Mouse (Mus musculus): ENCODE data around the gene Fam155a. TPM values are rescaled to one million over a fixed set of nuclear protein-coding genes. Genes with fewer than 3 reads are reported as not detected.

The Fam155a gene
- total RNA-seq, 2 experiments from 2014 or later: not detected

- intact Hi-C loops (cut with DNase I): no loop called here
- no peak for DNase-seq
These were observed 566.5 kb downstream of the Fam155a start for GRCm38 (mm10) chr8:9204345-9205067.

GRCm38 (mm10) chr8:9200099-9200498, 570.9 kb downstream of the Fam155a start:
- intact Hi-C loops (cut with DNase I): no loop called here
- no peak for DNase-seq

GRCm38 (mm10) chr8:9191682-9192081, 579.3 kb downstream of the Fam155a start:
- intact Hi-C loops (cut with DNase I): no loop called here
- DNase-seq: no peak

DNA sequence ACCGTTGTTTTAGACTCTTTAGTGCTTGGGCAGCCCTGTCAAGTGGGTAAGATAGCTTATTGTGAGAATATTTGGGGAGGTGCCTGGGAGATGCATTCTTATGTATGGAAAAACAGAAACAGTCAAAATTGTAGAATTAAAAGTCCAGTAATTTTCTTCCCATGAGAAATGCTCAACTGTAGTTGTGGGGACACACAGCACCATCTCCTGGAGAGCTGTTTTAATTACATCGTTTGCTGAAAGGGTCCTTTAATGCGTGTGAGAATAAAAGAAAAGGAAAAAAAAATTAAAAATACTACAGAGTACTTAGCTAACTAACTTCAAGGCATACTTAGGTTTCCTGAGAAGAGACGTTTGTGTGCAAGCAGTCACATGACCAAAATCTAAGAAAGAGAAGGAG, 582.3 kb downstream of the Fam155a start:
- no peak for DNase-seq
- intact Hi-C loops (cut with DNase I): no loop called here

DNA sequence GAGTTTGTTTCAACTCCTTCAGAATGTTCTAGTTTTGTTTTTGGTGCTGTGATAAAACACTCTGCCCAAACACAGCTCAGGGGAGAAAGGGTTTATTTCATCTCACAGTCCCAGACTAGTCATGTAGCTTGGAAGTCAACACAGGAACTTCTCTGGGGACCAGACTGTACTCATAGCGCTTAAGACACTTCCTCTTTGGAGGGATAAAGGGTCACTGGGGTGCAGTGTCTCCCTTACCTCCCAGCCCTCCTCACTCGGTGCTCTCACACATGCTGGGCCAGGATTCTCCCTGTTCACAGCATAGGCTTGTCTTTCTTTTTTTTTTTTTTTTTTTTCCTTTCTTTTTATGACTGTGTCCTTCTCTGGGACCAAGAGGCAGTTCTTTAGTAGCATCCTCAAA, 585.8 kb downstream of the Fam155a start:
- intact Hi-C loops (cut with DNase I): no loop called here

DNA sequence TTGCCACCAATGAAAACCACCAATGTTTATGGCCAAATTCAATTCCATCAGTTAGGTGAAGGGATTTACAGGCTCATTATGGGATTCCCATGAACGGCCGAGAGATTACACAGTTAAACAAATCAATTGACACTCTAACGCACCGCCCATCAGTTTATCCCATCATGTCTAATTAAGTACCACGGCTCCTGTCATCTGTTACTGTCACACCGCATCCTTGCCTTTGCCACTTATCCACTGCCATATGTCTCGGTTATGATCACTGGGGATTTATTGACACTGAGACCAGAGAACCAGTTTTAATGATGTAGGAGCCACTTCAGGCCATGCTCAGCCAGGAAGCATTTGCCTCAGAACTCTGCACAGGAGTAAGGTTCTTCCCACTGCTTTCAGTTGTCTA, 588.5 kb downstream of the Fam155a start:
- intact Hi-C loops (cut with DNase I): no loop called here
- DNase-seq: no peak

More for the DNA sequence above, 585.8 kb downstream of the Fam155a start:
- DNase-seq: no peak

DNA sequence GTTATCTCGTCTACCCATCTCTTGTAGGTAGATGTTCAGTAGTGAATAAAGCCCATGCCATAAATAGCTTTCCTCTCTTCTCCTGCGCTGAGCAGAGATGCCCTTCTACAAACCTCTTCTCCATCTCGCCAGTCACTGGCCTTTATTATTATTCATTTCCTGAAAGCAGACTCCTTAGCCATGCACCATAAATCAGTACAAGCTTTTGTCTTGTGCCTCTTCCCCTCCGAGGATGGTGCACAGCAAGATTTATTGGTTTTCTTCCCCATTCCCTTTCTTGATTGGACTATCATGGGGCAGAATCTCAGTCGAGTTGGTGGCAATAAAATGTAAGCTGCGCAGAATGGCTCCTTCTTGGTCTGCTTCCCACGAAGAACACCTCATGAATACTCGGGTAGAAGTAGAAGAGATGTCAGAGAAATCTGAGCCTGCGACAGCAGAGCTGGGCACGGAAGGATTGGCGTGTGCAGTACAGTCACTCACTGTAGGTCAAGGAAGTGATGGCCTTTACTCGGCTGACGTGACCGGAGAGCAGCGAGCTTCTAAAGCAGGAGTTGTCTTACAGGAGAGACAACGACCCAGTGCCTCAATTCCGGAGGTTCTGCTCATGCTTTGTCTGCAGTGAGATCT, 590.2 kb downstream of the Fam155a start:
- intact Hi-C loops (cut with DNase I): no loop called here
- DNase-seq: no peak

- intact Hi-C loops (cut with DNase I): loop anchor here (10.0 kb wide), 2 partner anchors 182 to 512 kb away; partner anchors contain the start of gene Efnb2
- DNase-seq: no peak
These were observed 594.0 kb downstream of the Fam155a start for GRCm38 (mm10) chr8:9176974-9177373.

- peak; percentile 23 to 30 for DNase-seq
- intact Hi-C loops (cut with DNase I): loop anchor here (10.0 kb wide), 2 partner anchors 180 to 510 kb away; partner anchors contain the start of gene Efnb2
These were observed 595.9 kb downstream of the Fam155a start for GRCm38 (mm10) chr8:9174865-9175565.

GRCm38 (mm10) chr8:9171848-9172247, 599.1 kb downstream of the Fam155a start:
- intact Hi-C loops (cut with DNase I): loop anchor here (10.0 kb wide), 2 partner anchors 177 to 507 kb away; partner anchors contain the start of gene Efnb2
- DNase-seq: no peak

DNA sequence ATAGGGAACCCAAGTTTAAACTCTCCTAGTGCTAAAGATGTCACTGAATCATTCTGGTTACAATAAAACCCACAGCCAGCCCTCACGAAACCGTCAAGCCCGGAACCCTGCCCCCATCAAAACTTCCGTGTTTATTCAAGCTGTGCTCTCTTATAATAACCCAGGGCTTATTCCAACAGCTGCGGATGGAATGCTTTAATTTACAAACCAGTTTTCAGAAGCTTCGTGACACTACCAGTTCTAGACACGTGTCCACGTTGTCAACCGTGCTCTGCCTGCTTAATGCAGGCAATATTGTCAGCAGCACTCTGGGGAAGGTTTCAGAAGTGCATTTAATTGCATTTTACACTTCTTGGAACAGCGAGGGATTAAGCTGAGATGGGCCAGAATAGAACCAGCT, 603.0 kb downstream of the Fam155a start:
- DNase-seq: no peak
- intact Hi-C loops (cut with DNase I): loop anchor here (10.0 kb wide), 1 partner anchor 423 kb away; no protein-coding TSS in a partner anchor

GRCm38 (mm10) chr8:9161606-9162005, 609.4 kb downstream of the Fam155a start:
- intact Hi-C loops (cut with DNase I): loop anchor here (10.0 kb wide), 1 partner anchor 417 kb away; no protein-coding TSS in a partner anchor
- DNase-seq: no peak

DNA sequence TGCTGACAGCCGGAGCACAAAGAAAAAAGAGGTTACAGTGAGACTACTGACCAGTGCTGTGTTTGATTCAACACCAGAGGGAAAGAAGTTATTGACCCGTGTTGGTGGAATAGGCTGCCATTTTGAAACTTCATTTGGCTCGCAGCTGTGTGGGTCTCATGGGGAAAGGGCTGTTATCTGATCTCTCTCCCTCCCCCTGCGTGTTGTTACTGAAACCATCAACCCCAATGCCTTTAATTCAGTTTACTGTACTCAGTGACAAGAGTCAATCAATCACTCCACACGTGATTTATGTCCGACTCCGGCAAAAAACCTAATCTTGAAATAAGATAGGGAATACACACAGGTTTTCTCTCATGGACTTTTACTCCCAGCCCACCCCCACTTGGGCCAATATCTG, 611.6 kb downstream of the Fam155a start:
- intact Hi-C loops (cut with DNase I): no loop called here
- no peak for DNase-seq

- intact Hi-C loops (cut with DNase I): no loop called here
- no peak for DNase-seq
These were observed 612.3 kb downstream of the Fam155a start for GRCm38 (mm10) chr8:9158652-9159051.

- intact Hi-C loops (cut with DNase I): no loop called here
These were observed 613.7 kb downstream of the Fam155a start for GRCm38 (mm10) chr8:9157141-9157781.

More at GRCm38 (mm10) chr8:9157141-9157781, 613.7 kb downstream of the Fam155a start:
- no peak for DNase-seq

Small RNA genes within 50 kb of the gene (microRNA-seq; reads per million reads assigned to microRNA genes)
- gene Gm47312: 0 reads per million in 2 experiments

Other genes with a start within 250 kb of the Fam155a start
- not detected for gene Gm10217, start 93.1 kb upstream of the Fam155a start, total RNA-seq (2021)
- gene Lig4, start 206.5 kb upstream of the Fam155a start, total RNA-seq (2021): 1 to 10 TPM; 2.8 to 3.4 TPM
- 1 to 10 TPM; 6.8 to 8.1 TPM for gene Abhd13, start 206.5 kb upstream of the Fam155a start, total RNA-seq (2021)
- gene Tnfsf13b, start 235.3 kb upstream of the Fam155a start, total RNA-seq (2021): 1 to 10 TPM in 1 of 2 experiments, under 1 TPM in 1; 0.56 to 1.2 TPM

All from gastrocnemius, postnatal 36 days (tissue).